27 mouse cellular contexts compared by ENCODE assay signal in the genomic region with DNA sequence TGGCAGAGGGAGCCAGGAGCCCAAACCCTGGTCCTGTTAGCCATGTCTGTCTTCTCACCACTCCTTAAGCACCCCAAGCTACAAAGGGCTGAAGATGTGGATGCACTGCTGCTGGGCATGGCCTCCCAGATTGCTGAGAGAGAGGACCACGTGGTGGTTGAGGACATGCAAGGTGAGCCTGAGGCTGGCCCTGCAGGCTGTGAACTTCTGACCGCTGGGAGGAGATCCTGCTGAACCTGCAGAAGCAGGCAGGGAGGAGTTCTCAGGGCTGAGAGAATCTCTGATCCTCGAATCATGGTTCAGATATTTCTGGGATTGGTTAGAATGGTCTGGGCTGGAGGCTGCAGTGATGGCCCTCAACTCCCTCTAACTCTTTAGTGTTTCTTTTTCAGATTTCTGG. TPM values are rescaled to one million over a fixed set of nuclear protein-coding genes. Genes with fewer than 3 reads are reported as not detected.
"Had no signal": no experiment of that assay in that cellular context is flagged by ENCODE, and none has a peak within 500 bp of the region (broad histone marks: within the 10 kb centered on the region; RNA-seq: fewer than 3 reads in every experiment).

No protein-coding gene starts in this region.

- H3K4me1 ChIP-seq: hindbrain, embryonic 15.5 days; liver, embryonic 15.5 days; lung, embryonic 15.5 days; megakaryocyte, embryonic 14.5 days; midbrain, embryonic 10.5 days; midbrain, embryonic 13.5 days; neural tube, embryonic 13.5 days; stomach, embryonic 15.5 days had no signal

- H3K9me3 ChIP-seq: hindbrain, embryonic 15.5 days; liver, embryonic 15.5 days; lung, embryonic 15.5 days; megakaryocyte, embryonic 14.5 days; midbrain, embryonic 10.5 days; midbrain, embryonic 13.5 days; neural tube, embryonic 13.5 days; stomach, embryonic 15.5 days had no signal

- ATAC-seq: midbrain, embryonic 13.5 days; midbrain, embryonic 16.5 days had no signal

- H3K4me2 ChIP-seq: hindbrain, embryonic 15.5 days; liver, embryonic 11.5 days; liver, embryonic 15.5 days; lung, embryonic 15.5 days; midbrain, embryonic 13.5 days; neural tube, embryonic 13.5 days; stomach, embryonic 15.5 days had no signal

- H3K9ac ChIP-seq: hindbrain, embryonic 15.5 days; liver, embryonic 15.5 days; lung, embryonic 15.5 days; midbrain, embryonic 13.5 days; neural tube, embryonic 13.5 days; stomach, embryonic 15.5 days had no signal

- DNase-seq: layer of hippocampus, postnatal 36 days; lung, adult 18-20 months; lung, postnatal 10 days; lung, postnatal 36 days; retina, postnatal 1 day; right cerebral cortex, postnatal 25 days; spleen, adult 18-20 months; thymus, postnatal 25 days had no signal

- H3K27ac ChIP-seq: hindbrain, embryonic 15.5 days; left cerebral cortex, adult 2 months; liver, embryonic 15.5 days; lung, embryonic 15.5 days; midbrain, embryonic 10.5 days; midbrain, embryonic 13.5 days; neural tube, embryonic 13.5 days; stomach, embryonic 15.5 days had no signal

- H3K4me3 ChIP-seq: hindbrain, embryonic 15.5 days; left cerebral cortex, adult 2 months; liver, embryonic 15.5 days; lung, embryonic 15.5 days; megakaryocyte, embryonic 14.5 days; midbrain, embryonic 10.5 days; midbrain, embryonic 13.5 days; myocyte; neural tube, embryonic 13.5 days; stomach, embryonic 15.5 days had no signal

- H3K27me3 ChIP-seq: hindbrain, embryonic 15.5 days; liver, embryonic 15.5 days; lung, embryonic 15.5 days; midbrain, embryonic 13.5 days; neural tube, embryonic 13.5 days; stomach, embryonic 15.5 days had no signal

- H3K36me3 ChIP-seq: hindbrain, embryonic 15.5 days; liver, embryonic 15.5 days; lung, embryonic 15.5 days; midbrain, embryonic 10.5 days; midbrain, embryonic 13.5 days; neural tube, embryonic 13.5 days; stomach, embryonic 15.5 days had no signal

RNA-seq across cellular contexts. Expression of gene Duox1, which starts 8.5 kb away (rescaled TPM):
- total RNA-seq: layer of hippocampus, adult 8-10 months; layer of hippocampus, postnatal 36 days; left cerebral cortex, adult 2 months; monocyte, adult 5-6 weeks; neutrophil, adult 5-6 weeks had no signal
- polyA plus RNA-seq: liver, embryonic 15.5 days had no signal

RNA-seq across cellular contexts. Expression of gene Duoxa1, which starts 10.4 kb away (rescaled TPM):
- total RNA-seq: layer of hippocampus, adult 8-10 months; layer of hippocampus, postnatal 10 days; layer of hippocampus, postnatal 36 days; left cerebral cortex, adult 2 months; left cerebral cortex, postnatal 36 days; monocyte, adult 5-6 weeks; neutrophil, adult 5-6 weeks had no signal
- polyA plus RNA-seq: intestine, embryonic 14.5 days; liver, embryonic 11.5 days; liver, embryonic 15.5 days; midbrain, embryonic 10.5 days; neural tube, embryonic 13.5 days had no signal

RNA-seq across cellular contexts. Expression of gene Duoxa2, which starts 25.3 kb away (rescaled TPM):
- total RNA-seq: layer of hippocampus, adult 8-10 months; layer of hippocampus, postnatal 36 days; left cerebral cortex, adult 2 months; left cerebral cortex, postnatal 36 days; monocyte, adult 5-6 weeks had no signal
- polyA plus RNA-seq: limb, embryonic 11.5 days; liver, embryonic 11.5 days; liver, embryonic 15.5 days; lung, embryonic 15.5 days; midbrain, embryonic 10.5 days; midbrain, embryonic 13.5 days; myocyte; neural tube, embryonic 13.5 days had no signal

RNA-seq across cellular contexts. Expression of gene Duox2, which starts 25.7 kb away (rescaled TPM):
- total RNA-seq: left cerebral cortex, adult 2 months; left cerebral cortex, postnatal 36 days; monocyte, adult 5-6 weeks; neutrophil, adult 5-6 weeks had no signal
- polyA plus RNA-seq: hindbrain, embryonic 15.5 days; limb, embryonic 11.5 days; liver, embryonic 11.5 days; liver, embryonic 15.5 days; midbrain, embryonic 10.5 days; neural tube, embryonic 13.5 days had no signal
